Mouse (Mus musculus): Measurements from ENCODE around the gene Efcab2.
A peak's percentile ranks its signal among the peaks of the same experiment; 100 is the strongest.
"Not testable (repeated sequence)": the region's sequence is repeated elsewhere in the genome, so short reads cannot be mapped to it uniquely, and the experiment has no call there.

Gene Efcab2

GRCm38 (mm10) chr1:178405445-178405911 lies 407 bp upstream of the Efcab2 start:
- DNase-seq, result peak; percentile 84

DNA sequence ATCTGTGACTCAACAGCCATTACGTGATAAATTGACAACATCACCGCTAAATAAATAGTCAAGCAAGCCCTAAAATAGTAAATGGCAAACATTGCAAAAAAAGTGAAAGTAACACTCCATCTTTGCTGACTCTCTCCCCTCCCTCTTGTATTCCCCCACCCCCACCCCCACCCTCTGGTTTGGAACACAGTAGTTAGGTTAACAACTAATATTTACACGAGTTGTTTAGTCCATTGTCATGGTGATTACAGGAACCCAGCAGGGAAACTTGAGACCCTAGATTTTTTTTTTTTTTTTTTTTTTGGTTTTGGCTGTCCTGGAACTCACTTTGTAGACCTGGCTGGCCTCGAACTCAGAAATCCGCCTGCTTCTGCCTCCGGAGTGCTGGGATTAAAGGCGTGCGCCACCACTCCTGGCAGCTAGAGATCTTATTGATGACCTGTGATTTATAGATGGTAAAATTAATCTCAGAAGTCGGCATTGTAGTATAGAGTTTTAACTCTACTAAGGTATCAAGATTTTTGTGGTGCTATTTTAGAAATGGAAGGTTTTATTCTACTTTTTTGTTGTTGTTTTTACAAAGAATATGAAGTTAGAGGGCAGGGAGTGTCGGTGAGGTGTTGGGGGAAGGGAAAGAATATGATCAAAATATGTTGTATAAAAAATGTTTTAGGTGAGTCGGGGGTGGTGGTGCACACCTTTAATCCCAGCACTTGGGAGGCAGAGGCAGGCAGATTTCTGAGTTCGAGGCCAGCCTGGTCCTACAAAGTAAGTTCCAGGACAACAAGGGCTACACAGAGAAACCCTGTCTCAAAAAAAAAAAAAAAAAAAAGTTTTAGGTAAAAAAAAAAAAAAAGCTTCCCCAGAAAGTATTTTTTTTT lies 1.1 kb downstream of the Efcab2 start:
- DNase-seq, result no peak

DNA sequence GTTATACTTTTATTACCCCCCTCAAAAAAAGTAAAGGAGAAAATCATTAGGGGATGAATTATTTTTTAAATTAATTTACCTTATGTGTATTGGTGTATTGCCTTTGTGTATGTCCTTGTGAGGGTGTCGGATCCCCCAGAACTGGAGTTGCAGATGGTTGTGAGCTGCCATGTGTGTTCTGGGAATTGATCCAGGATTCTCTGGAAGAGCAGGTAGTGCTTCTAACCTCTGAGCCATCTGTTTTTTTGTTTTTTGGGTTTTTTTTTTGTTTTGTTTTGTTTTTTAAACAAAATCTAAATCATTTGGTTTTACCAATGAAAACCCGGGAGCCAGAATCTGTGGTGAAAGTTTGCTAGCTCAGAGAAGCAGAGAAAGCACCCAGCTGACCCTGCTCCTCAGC lies 1.8 kb downstream of the Efcab2 start:
- no peak for DNase-seq

DNA sequence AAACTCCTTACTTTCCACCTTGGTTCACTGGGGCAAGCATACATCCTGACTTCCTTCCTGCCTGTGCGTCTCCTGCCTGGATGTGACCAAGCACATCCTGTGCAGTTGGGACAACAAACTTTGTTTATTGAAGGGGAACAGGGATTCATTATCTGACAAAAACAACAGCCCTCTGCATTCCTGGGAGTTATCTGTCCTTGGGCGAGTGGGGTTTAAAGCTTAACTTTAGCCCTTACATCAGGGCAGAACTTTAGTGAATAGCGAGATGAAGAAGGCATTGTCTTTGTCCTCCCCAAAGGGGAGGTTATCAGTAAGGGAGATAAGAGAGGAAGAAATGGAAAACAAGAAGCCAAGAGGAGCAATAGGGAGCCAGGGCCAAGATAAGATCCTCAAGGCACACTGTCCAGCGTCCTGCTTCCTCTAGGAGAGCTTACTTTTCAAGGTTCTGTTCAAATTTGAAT lies 3.0 kb downstream of the Efcab2 start:
- peak; percentile 8 for DNase-seq

GRCm38 (mm10) chr1:178413367-178413766 lies 7.5 kb downstream of the Efcab2 start:
- DNase-seq, result not testable (repeated sequence)

DNA sequence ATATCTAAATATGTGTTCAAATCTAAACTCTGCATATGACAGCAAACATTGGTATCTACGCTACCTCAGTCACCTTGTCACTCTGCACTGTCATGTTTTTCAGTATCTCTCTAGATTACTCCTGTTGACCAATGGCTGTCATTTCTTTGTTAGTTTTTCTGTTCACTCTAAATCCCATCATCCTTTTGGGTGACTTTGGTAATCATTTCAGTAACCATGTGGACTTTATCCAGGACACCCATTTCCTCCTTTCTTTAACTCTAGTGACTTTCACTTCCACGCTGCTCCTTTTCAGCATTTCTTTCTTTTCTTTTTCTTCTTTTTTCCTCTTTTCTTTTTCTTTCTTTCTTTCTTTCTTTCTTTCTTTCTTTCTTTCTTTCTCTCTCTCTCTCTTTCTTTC lies 13.7 kb downstream of the Efcab2 start:
- DNase-seq, result no peak

GRCm38 (mm10) chr1:178423662-178424061 lies 17.8 kb downstream of the Efcab2 start:
- DNase-seq, result no peak

GRCm38 (mm10) chr1:178431619-178432444 lies 25.9 kb downstream of the Efcab2 start:
- no peak for DNase-seq

GRCm38 (mm10) chr1:178433619-178434018 lies 27.7 kb downstream of the Efcab2 start:
- DNase-seq, result no peak

GRCm38 (mm10) chr1:178444407-178444806 lies 38.5 kb downstream of the Efcab2 start:
- DNase-seq, result no peak

DNA sequence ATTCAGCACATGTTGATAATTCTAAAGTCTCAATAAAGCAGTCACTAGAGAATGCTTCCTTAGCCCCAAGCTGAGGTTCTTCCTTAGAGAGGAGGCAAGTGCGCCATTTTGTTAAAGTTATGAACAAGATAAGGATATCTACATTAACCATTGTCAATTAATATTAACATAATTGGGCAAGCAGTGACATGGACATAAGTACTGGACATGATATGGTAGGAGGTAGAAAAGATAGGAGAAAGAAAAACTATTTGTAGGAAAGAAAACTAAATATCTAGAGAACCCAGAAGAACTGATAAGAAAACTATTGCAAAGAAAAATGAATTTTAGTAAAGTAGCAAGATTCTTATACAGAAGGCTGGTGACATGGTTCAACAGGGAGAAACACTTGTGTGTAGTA lies 41.2 kb downstream of the Efcab2 start:
- DNase-seq, result no peak

DNA sequence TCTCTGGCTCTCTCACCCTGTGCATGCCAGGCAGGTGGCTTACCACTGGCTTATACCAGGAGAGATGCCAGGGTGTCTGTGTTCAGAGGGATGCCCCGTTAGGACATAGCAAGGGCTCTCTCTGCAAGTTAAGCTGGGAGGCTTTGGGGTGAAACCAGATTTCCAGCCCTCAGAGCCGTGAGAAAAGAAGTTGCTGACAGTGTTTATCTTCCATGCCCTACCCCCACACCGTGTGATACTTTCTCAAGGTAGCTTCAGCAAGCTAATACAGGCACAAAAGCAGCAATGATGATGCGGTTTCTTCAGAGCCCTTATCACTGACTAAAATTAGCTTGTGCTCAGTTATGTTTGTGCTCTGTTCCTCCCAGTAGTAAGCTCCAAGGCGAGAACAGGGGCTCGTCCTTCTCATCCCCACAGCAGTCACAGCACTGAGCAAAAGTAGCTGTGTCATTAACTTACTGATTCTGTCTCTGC lies 42.4 kb downstream of the Efcab2 start:
- DNase-seq, result no peak

GRCm38 (mm10) chr1:178449172-178449571 lies 43.3 kb downstream of the Efcab2 start:
- peak; percentile 80 for DNase-seq

GRCm38 (mm10) chr1:178449933-178450332 lies 44.0 kb downstream of the Efcab2 start:
- DNase-seq, result no peak

DNA sequence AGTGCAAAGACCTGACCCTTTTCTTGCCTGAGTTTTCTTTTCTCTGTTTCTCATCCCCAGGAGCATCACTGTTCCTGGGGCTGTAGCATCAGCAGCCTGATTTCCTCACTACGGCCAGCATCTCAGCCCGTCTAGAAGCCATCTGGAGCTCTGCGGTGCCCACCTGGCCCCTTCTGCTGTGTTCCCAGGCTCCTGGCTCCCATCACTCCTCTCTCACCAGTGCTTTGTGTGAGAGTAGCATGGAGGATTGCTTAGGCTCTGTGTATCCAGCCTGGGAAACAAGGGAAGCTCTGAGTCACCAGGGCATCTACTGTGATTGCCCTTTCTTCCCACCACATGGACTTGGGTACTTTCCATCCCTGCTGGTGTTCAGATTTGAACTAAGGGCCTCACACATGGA lies 48.2 kb downstream of the Efcab2 start:
- no peak for DNase-seq

GRCm38 (mm10) chr1:178455120-178455519 lies 49.2 kb downstream of the Efcab2 start:
- DNase-seq, result no peak

- no peak for DNase-seq
These were observed 52.1 kb downstream of the Efcab2 start for GRCm38 (mm10) chr1:178458029-178458428.

GRCm38 (mm10) chr1:178463712-178464111 lies 57.8 kb downstream of the Efcab2 start:
- DNase-seq, result peak; percentile 78

DNA sequence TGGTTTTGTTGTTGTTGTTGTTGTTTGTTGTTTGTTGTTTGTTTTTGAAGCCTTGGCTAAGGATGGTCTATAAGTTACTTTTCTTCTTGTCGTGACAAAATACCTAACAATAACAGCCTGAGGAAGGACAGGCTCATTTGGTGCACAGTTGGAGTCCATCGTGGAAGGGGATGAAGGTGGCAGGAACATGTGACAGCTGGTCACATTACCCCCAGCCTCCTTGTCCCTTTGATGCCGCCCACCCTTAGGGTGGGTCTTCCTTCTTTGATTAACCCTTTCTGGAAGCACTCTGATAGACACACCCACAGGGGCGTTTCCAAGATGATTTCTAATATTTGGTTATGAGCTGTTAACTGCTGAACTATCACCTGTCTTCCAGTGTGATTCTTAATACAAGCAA lies 58.3 kb downstream of the Efcab2 start:
- DNase-seq, result no peak

DNA sequence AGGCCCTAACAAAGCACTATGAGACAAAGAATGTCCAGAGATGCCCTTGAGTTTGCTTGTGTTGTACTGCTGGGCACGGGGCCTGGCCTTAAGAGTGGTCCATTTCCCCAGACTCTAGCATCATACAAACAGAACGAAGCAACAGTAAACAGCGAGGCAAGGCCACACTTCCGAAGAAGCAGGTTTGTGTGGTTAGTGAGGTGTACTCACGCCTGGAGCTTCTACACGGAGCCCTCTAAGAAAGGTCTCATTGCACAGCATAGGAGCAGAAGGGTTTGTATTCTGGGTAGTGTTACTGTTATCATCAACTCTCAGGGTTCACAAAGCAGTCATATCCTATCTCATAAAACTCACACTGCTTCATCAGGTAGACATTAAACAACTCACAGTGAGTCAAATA lies 61.7 kb downstream of the Efcab2 start:
- DNase-seq, result no peak

DNA sequence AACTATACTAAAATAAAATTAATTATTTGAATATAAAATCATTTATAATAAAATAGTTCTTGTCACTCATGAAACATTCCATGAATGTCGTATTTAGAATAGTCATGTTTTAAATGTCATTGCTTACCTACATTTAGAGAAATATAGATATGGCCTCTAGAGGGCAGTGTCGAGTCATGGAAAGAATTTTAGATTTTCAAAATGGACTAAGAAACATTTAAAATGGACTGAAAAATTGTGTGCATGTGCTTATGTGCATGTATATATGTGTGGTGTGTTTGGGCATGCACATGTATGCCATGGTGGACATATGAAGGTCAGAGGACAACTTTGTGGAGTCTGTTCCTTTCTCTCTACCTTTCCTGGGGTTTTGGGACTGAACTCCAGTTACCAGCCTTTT lies 62.4 kb downstream of the Efcab2 start:
- peak; percentile 14 for DNase-seq

GRCm38 (mm10) chr1:178483854-178484253 lies 78.0 kb downstream of the Efcab2 start:
- no peak for DNase-seq

- no peak for DNase-seq
These were observed 79.4 kb downstream of the Efcab2 start for GRCm38 (mm10) chr1:178485138-178485867.
